Mouse (Mus musculus): ENCODE measurements around the gene Itpr1.

The Itpr1 gene

GRCm38 (mm10) chr6:108213481-108214293 lies 791 bp downstream of the Itpr1 start:
- DNase-seq (ENCODE audit: low read depth, low spot score): no peak

- no peak for DNase-seq (ENCODE audit: low read depth, low spot score)
Observed at GRCm38 (mm10) chr6:108214294-108214925, 1.5 kb downstream of the Itpr1 start.

DNA sequence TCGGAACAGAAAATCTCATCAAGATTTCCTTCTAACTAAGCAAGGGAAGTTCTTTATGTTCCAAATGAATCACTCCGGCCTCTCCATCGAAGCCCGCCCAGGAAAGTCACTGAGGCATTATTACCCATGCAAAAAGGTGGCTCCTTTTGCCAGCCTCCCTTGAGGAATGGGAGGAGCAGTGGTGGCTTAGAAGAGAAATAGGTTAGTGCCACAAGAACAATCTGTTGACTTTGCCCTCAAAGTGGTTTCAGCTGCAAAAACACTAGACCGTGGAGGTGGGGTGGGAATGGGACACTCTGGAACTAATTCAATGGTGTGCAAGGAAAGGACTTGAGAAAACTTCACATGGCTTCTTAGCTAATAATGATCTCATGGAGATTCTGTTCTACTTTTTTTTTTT lies 3.2 kb downstream of the Itpr1 start:
- DNase-seq (ENCODE audit: low read depth, low spot score): no peak

DNA sequence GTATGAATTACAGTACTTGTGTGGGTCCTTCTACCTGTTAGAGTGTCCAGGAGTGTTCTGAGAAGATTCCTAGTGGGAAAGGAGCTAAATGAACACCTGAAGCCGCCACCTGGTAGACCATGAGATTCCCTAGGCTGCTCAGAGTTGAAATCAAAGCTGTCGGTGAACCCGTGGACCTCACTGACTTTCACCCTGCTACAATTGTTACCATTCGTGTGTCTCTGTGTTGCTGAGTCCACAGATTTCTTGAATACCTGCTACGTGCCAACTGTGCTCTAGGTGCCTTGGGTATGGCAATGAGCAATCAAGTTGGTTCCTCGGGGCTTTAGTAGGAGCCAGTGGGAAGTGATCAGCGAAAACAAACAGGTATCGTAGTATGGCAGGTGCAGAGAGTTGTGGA lies 3.9 kb downstream of the Itpr1 start:
- DNase-seq (ENCODE audit: low read depth, low spot score): no peak

DNA sequence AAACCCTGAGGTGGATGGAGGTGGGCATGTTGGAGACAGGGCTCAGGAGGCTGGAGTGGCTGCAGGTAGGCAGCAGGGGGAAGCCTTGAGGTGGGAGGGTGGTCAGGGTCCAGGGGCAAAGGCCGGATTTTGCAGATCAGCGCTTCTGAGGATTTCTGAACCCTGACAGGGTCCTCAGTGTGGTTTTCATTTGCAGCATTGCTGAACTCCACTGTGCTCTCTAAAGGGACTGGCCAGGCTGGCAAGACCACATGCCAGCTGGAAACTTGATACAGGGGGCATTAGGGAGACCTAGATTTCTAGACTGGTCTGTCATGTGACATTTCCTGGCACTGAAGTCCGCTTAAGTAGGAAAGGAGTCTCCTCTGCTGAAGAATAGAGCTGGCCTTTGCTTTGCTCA lies 5.1 kb downstream of the Itpr1 start:
- DNase-seq (ENCODE audit: low read depth, low spot score): no peak

GRCm38 (mm10) chr6:108222435-108222834 lies 9.5 kb downstream of the Itpr1 start:
- no peak for DNase-seq (ENCODE audit: low read depth, low spot score)

- DNase-seq (ENCODE audit: low read depth, low spot score): no peak
Observed at GRCm38 (mm10) chr6:108222875-108223274, 10.0 kb downstream of the Itpr1 start.

DNA sequence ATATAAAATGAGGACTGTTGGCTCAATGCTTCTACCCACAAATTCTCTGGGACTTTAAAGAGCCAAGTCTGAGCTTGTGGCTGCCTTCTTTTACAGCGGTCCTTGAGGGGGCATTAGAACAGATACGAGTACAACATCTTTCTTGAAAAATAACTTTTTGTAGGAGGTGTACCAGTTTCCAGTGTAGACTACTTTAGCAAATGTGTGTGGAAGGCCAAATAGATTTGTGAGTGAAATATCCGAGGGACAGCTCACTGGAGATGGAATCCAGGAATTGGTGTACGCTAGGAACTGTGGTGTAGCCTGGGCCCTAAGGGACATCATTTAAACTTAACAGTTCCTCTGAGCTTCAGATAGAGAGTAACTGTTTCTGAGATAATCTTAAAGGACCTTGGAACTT lies 11.5 kb downstream of the Itpr1 start:
- DNase-seq (ENCODE audit: low read depth, low spot score): no peak

DNA sequence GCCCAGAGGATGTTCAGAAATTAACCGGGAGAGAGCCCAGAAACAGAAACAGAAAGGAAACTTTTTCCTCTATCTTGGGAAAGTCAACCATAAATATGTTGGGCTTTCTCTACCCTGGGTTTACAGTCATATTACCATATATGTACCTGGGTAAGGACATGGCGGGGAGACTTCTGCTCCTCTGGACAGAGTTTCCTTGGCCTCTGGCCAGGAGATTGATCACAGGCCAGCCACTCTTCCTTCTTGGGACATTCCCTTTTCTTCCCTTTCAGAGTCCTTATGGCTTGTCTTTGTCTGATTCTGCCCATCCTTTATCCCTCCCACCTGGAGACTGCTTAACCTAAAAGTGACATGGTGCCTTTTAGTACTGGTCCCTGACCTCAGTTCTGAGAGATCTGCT lies 12.1 kb downstream of the Itpr1 start:
- DNase-seq (ENCODE audit: low read depth, low spot score): no peak

GRCm38 (mm10) chr6:108226230-108226629 lies 13.3 kb downstream of the Itpr1 start:
- no peak for DNase-seq (ENCODE audit: low read depth, low spot score)

GRCm38 (mm10) chr6:108227461-108227860 lies 14.6 kb downstream of the Itpr1 start:
- DNase-seq (ENCODE audit: low read depth, low spot score): no peak

- no peak for DNase-seq (ENCODE audit: low read depth, low spot score)
Observed at GRCm38 (mm10) chr6:108228048-108228447, 15.2 kb downstream of the Itpr1 start.

- no peak for DNase-seq (ENCODE audit: low read depth, low spot score)
Observed at GRCm38 (mm10) chr6:108228601-108229000, 15.7 kb downstream of the Itpr1 start.

- DNase-seq (ENCODE audit: low read depth, low spot score): no peak
Observed at GRCm38 (mm10) chr6:108230608-108231007, 17.7 kb downstream of the Itpr1 start.

GRCm38 (mm10) chr6:108231892-108232710 lies 19.2 kb downstream of the Itpr1 start:
- DNase-seq (ENCODE audit: low read depth, low spot score): no peak

DNA sequence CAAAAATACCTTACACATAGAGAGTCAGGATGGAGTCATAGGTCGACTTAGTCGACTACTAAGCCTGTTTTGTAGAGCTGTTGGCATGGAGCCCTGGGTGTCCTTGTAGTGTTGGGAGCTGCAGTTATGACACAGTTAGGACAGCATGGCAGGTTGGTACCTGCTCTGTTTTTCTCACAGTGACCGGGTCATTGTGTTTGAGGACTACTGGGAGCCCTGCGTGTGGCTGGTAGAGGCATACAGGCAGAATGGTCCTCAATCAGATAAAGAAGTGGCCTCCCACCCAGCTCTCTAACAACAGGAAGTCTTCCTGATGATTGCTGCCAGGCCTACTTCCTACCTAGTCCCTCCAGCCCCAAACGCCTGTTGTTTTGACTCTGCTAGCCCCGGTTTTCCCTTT lies 20.2 kb downstream of the Itpr1 start:
- DNase-seq (ENCODE audit: low read depth, low spot score): no peak

GRCm38 (mm10) chr6:108234536-108234935 lies 21.6 kb downstream of the Itpr1 start:
- no peak for DNase-seq (ENCODE audit: low read depth, low spot score)

- DNase-seq (ENCODE audit: low read depth, low spot score): no peak
Observed at GRCm38 (mm10) chr6:108235680-108236123, 22.8 kb downstream of the Itpr1 start.

- no peak for DNase-seq (ENCODE audit: low read depth, low spot score)
Observed at GRCm38 (mm10) chr6:108236411-108236921, 23.6 kb downstream of the Itpr1 start.

- DNase-seq (ENCODE audit: low read depth, low spot score): no peak
Observed at GRCm38 (mm10) chr6:108236996-108237395, 24.1 kb downstream of the Itpr1 start.

DNA sequence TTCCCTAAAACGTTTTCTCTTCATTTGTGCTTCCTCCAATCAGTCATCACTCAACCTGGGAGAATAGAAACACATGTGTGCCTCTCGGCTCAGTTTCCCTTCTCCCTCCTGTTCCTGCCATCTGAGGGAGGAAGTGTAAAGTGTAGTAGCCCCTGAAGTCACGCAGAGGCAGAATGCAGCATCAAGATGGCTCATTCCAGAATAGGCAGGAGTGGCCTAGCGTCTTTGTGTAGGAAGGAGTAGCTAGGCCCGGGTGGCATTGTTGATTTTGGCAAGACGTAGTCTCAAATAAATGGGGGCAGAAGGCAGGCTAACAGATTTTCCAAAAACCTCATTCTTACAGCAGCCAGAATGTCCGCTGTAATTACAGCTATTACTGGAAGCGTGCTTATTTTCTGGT lies 24.7 kb downstream of the Itpr1 start:
- DNase-seq (ENCODE audit: low read depth, low spot score): no peak

DNA sequence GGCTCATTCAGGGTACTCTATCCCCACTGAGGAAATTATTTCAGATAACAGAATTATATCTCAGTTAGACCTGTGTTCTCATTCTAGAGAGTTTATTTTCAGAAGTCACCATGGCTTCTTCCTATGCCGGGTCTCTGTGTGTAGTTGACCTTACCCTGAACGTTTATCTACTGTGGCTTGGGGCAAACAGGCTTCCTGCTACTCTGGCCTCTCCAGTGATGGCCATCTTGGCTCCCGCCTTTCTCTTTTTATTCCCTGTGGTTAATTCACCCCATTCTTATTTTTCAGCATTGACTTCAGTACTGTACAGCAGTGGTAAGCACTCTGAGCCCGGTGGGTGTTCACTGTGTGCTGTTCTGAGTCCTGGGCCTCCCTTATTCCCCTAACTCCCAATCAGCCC lies 25.1 kb downstream of the Itpr1 start:
- no peak for DNase-seq (ENCODE audit: low read depth, low spot score)
